Mouse (Mus musculus) forebrain, embryonic 10.5 days (tissue): ENCODE measurements at regions not wholly inside any gene's neighbourhood (a gene's known extent, or its start where the extent isn't known, plus 50 kb on each side); places are given as distances from the start of the nearest gene placed in this dataset.

Source experiments
- DNase-seq: peaks from one replicate; pipeline ENCODE4 v3.0.0-alpha.2; 2017; ENCODE audit warnings: low spot score; ENCODE audit errors: extremely low spot score
- H3K27ac ChIP-seq: fragments of 300-500 bp; sonication (generic); 2 replicates; pipeline ENCODE4 v1.5.1; 2016; ENCODE audit warnings: mild to moderate bottlenecking
- H3K27me3 ChIP-seq: fragments of 300-500 bp; sonication (generic); 2 replicates; pipeline ENCODE4 v1.6.1; 2016; ENCODE audit warnings: mild to moderate bottlenecking; ENCODE audit not compliant: poor library complexity, severe bottlenecking
- H3K36me3 ChIP-seq: fragments of 300-500 bp; sonication (generic); replicated peaks from 2 replicates; pipeline ENCODE4 v1.6.1; 2016; ENCODE audit warnings: mild to moderate bottlenecking, moderate library complexity
- H3K4me1 ChIP-seq: fragments of 300-500 bp; sonication (generic); 2 replicates; pipeline ENCODE4 v1.6.1; 2016
- H3K4me3 ChIP-seq: fragments of 300-500 bp; sonication (generic); 2 replicates; pipeline ENCODE4 v1.5.1; 2016; ENCODE audit warnings: mild to moderate bottlenecking, moderate library complexity
- H3K9me3 ChIP-seq: fragments of 300-500 bp; sonication (generic); 2 replicates; pipeline ENCODE4 v1.6.1; 2016; ENCODE audit warnings: mild to moderate bottlenecking, moderate library complexity
- WGBS: fragments of 180-500 bp; shearing (Covaris S2); methylation state at CpG from one replicate; pipeline ENCODE4 v1.1.7; 2016; 5-methylcytosine and 5-hydroxymethylcytosine counted together

DNA sequence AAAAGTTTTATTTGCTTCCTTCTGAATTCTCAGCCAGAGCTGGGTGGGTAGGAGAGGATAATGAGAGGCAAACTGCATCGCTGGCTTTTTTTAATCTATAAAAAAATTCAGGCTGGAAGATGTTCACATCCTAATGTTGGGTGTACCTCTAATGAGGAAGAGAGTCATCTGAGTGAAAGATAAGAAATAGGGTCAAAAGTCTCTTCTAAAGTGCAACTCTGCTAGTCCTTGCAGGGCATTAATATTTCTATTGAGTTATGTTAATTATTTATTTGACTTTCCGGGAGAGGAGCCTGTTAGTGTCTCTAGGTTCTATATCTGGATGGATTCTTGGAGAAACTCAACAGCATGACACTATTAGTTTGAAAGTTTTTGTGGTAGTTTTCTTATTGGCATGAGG is 182.2 kb upstream of the Camk1g start:
- no peaks in the 10 kb centered on the region for H3K27me3 ChIP-seq
- 86% methylated on average over 2 of the region's 2 CpGs for WGBS
- DNase-seq, result no peak
- H3K27ac ChIP-seq, result no peak overlapping the region
- peaks cover 15% of the 10 kb centered on the region for H3K4me1 ChIP-seq
- no peaks in the 10 kb centered on the region for H3K9me3 ChIP-seq
- H3K36me3 ChIP-seq, result no peaks in the 10 kb centered on the region
- no peak overlapping the region for H3K4me3 ChIP-seq

DNA sequence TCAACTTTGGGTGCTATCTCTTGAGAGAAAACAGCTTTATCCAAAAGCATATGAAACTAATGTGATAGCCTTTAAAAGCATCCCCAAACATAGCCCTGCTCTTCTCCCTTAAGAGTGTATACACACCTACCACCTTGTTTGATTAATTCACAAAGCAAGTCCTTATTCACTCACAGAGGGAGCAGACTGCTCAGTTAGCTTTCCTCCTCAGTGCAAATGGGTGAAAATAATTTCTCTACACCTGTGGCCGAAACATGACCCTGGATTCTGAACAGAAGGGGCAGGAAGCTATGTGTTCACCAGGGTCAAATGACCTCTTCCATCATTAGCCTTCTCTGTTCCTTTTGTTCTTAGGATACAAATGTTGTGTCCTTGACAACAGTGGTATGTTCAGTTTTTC is 181.2 kb upstream of the Camk1g start:
- DNase-seq, result no peak

DNA sequence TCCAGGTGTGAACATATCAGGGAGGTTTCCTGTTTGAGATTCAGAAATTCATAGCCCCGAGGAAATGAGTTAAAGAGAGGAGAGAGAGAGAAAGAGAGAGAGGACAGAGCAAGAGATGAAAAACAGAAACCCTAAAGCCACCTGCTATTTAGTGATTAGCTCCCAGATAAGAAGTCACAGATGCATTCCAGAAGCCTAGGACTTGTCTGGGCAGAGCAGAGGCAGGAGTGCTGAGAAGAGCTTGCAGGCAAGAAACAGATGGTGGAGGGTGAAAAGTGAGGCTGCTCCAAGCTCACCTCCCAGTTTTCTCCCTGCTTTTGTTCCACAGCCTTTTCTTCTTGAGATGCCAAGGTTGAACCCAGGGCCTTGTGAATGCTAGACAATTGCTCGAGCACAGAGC is 180.7 kb upstream of the Camk1g start:
- DNase-seq, result no peak
- H3K27ac ChIP-seq, result no peak overlapping the region
- peaks cover 19% of the 10 kb centered on the region for H3K4me1 ChIP-seq
- WGBS, result 56% methylated on average over 2 of the region's 2 CpGs
- no peak overlapping the region for H3K4me3 ChIP-seq
- H3K27me3 ChIP-seq, result no peaks in the 10 kb centered on the region
- H3K9me3 ChIP-seq, result no peaks in the 10 kb centered on the region
- H3K36me3 ChIP-seq, result no peaks in the 10 kb centered on the region

More for the DNA sequence above, 181.2 kb upstream of the Camk1g start:
- peaks cover 15% of the 10 kb centered on the region for H3K4me1 ChIP-seq
- H3K27ac ChIP-seq, result no peak overlapping the region
- WGBS, result 66% methylated on average over 1 of the region's 1 CpGs
- H3K36me3 ChIP-seq, result no peaks in the 10 kb centered on the region
- H3K9me3 ChIP-seq, result no peaks in the 10 kb centered on the region
- H3K27me3 ChIP-seq, result no peaks in the 10 kb centered on the region
- H3K4me3 ChIP-seq, result no peak overlapping the region

DNA sequence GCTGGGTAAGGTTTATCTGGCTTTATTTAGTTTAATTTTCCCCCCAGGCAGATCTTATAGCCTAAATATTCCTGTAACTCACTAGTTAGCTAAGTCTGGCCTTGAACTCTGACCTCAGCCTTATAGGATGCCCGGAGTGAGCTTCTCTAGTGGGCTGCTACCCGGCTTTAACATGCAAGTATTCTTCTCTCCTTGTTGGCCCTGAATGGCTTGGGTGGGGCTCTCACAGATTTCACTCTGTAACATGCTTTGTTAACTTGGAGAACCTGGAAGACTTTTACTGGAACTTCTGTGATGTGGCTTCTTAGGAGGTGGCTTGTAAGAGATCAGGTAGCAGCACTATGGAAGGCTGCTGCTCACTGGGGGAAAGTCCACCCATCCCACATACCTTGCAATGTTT is 177.3 kb upstream of the Camk1g start:
- Histone ChIP-seq H3K9me3 (no peaks in the 10 kb centered on the region), H3K4me1 (peaks cover 33% of the 10 kb centered on the region), H3K27me3 (peaks cover 4% of the 10 kb centered on the region; the same call in 1 of the 2 replicates), H3K27ac (no peak overlapping the region), H3K36me3 (no peaks in the 10 kb centered on the region), H3K4me3 (no peak overlapping the region)
- WGBS, result 81% methylated on average over 2 of the region's 2 CpGs
- DNase-seq, result no peak

DNA sequence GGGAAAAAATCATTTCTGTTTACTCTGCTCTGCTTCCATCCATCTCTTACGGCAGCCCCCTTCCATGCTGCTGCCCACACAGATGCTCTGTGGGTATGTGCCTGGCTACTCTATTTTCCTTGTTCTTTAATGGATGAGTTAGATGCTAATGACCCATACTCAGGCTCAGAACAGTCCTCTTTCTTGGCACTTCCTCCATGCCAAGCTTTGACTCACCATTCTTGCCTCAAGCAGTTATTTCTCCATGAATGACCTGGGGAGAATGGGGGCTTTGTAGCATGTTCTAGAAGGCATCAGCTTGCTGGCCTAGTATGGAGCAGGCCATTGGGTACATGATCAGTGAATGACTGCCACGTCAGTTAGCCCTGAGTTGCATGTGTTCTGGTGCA is 175.9 kb upstream of the Camk1g start:
- Histone ChIP-seq H3K27me3 (peaks cover 14% of the 10 kb centered on the region; the same call in 1 of the 2 replicates), H3K4me1 (peaks cover 34% of the 10 kb centered on the region), H3K4me3 (no peak overlapping the region), H3K27ac (no peak overlapping the region), H3K9me3 (no peaks in the 10 kb centered on the region), H3K36me3 (no peaks in the 10 kb centered on the region)
- WGBS, result 85% methylated on average over 2 of the region's 2 CpGs
- DNase-seq, result no peak

DNA sequence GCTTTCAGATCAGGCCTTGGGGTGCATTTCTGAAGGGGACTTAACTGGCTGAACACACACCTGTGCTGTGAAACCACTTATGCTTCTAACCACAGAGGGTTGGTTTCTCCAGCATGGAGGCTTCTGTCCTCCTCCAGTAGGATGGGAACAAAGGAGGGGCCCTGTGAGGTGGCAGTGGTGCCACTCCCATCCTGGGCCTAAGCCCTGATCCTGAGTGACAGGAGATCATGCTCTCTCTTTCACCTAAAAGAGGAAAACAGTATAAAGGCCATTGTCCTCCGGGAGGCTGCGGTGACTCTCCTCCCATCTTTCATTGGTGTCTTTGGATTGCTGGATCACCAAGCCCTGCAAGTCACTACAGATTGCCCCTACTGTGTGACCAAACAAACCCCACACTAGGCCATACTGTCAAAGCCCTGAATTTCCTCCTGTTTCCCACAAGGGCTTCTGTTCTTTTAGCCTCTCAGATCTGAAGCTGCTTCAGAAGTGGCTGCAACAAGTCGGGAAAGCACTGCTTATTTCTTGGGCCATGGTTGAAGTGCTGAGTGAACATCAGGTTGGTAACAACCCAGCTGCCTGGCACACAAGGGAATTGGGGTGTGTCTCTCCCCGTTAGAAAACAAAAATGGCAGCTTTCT is 175.4 kb upstream of the Camk1g start:
- Histone ChIP-seq H3K27ac (peak overlapping the region; percentile 51; the same call in 1 of the 2 replicates), H3K27me3 (peaks cover 16% of the 10 kb centered on the region; the same call in 1 of the 2 replicates), H3K36me3 (no peaks in the 10 kb centered on the region), H3K9me3 (no peaks in the 10 kb centered on the region), H3K4me3 (no peak overlapping the region), H3K4me1 (peaks cover 29% of the 10 kb centered on the region)
- DNase-seq, result no peak
- WGBS, result 36% methylated on average over 4 of the region's 4 CpGs

DNA sequence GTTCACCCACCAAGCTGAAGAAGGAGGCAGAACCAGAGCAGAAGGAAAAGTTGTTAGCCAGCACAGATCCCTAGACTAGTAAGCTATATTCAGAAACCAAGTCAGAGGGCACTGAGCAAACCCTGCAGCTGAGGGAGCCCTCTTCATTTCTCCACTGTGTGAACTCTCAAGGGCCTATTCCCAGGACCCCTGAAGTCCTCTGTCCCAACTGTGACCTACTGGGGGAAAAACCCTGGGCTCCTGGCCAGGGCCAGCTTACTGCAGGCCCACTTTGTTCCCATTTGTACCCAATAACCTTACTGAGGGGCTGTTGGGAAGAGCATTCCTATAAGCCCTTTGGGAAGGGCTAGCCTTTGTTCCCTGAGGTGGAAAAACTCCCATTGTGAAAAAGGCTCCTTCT is 174.7 kb upstream of the Camk1g start:
- no peak for DNase-seq
- H3K27ac ChIP-seq, result 0 out of 2 replicates have a peak overlapping the region, but pooled peaks have one; percentile 51
- H3K4me1 ChIP-seq, result peaks cover 33% of the 10 kb centered on the region
- no peaks in the 10 kb centered on the region for H3K9me3 ChIP-seq
- H3K36me3 ChIP-seq, result no peaks in the 10 kb centered on the region
- H3K27me3 ChIP-seq, result peaks cover 16% of the 10 kb centered on the region; the same call in 1 of the 2 replicates
- H3K4me3 ChIP-seq, result no peak overlapping the region

DNA sequence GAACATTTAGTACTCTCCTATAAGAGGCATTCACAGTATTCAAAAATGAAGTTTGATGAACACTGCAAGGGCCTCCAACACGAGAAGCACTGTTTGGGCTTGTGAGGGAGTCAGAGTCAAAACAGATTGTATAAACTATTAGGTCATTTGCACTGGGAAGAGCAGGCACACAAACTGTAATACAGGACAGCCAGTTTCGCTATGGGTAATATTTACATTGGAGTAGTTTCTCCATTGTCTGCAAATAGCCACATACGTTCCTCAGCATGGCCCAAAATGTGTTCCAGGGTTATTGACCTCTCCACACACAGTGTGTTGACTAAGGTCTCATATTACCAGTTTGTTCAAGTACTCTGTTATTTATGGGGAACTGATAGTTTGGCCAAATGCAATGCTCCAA is 173.7 kb upstream of the Camk1g start:
- DNase-seq, result no peak
- Histone ChIP-seq H3K4me3 (no peak overlapping the region), H3K9me3 (no peaks in the 10 kb centered on the region), H3K4me1 (peaks cover 36% of the 10 kb centered on the region), H3K27ac (no peak overlapping the region), H3K27me3 (peaks cover 16% of the 10 kb centered on the region; the same call in 1 of the 2 replicates), H3K36me3 (no peaks in the 10 kb centered on the region)
- 85% methylated on average over 3 of the region's 3 CpGs for WGBS

DNA sequence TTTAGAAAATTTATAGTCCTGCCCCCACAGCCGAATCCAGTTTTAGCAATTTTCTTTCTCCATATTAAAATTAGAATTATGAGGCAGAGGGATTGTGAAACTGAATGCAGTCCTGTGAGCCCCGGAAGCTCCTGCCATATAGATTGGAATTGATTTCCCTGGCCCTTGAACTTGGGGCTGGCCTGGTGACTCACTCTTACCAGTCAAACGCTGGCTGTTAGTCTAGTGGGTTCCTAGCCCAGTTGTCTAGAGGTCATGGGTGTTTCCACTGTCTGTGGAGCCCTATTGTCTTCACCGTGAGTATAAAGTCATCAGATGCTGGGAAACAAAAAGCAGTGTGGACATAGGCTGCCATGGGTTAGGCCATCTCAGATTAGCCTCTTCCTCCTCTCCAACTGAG is 173.2 kb upstream of the Camk1g start:
- WGBS, result 80% methylated on average over 4 of the region's 4 CpGs

DNA sequence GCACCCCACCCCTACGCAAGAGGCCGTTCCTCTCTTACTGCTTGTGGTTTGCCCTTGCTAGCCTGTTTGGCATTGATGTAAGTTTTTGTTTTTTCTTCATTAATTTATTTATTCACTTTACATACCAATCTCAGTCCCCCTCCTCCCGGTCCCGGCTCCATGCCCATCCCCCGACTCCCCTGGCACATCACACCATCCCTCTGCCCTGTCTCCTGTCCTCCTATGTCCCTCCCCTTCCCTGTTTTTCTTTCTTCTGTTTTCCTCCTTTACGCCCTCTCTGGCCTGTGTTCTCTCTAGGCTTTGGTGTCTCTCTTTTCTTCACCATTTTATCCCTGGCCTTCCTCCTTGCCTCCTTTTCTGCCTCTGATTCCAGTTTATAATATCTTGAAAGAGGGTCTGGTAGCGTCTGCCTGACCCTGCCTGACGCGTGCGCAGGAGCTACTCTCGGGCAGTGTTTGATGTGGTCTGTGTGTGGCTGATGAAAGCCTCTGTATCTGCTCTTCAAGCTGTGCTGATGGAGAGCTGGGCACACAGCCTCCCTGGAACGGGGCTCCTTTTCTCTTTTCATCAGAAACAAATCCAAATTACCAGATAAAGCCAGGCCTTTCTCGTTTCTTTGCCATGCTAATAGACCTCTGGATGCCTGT is 172.0 kb upstream of the Camk1g start:
- H3K27me3 ChIP-seq, result peaks cover 16% of the 10 kb centered on the region; the same call in 1 of the 2 replicates
- no peak overlapping the region for H3K4me3 ChIP-seq
- H3K9me3 ChIP-seq, result no peaks in the 10 kb centered on the region
- no peak overlapping the region for H3K27ac ChIP-seq
- WGBS, result 24% methylated on average over 13 of the region's 13 CpGs
- DNase-seq, result no peak
- H3K4me1 ChIP-seq, result peaks cover 41% of the 10 kb centered on the region
- H3K36me3 ChIP-seq, result no peaks in the 10 kb centered on the region

More for the DNA sequence above, 173.2 kb upstream of the Camk1g start:
- H3K4me3 ChIP-seq, result no peak overlapping the region
- no peak overlapping the region for H3K27ac ChIP-seq
- no peak for DNase-seq
- no peaks in the 10 kb centered on the region for H3K36me3 ChIP-seq
- H3K4me1 ChIP-seq, result peaks cover 41% of the 10 kb centered on the region
- peaks cover 16% of the 10 kb centered on the region; the same call in 1 of the 2 replicates for H3K27me3 ChIP-seq
- H3K9me3 ChIP-seq, result no peaks in the 10 kb centered on the region

DNA sequence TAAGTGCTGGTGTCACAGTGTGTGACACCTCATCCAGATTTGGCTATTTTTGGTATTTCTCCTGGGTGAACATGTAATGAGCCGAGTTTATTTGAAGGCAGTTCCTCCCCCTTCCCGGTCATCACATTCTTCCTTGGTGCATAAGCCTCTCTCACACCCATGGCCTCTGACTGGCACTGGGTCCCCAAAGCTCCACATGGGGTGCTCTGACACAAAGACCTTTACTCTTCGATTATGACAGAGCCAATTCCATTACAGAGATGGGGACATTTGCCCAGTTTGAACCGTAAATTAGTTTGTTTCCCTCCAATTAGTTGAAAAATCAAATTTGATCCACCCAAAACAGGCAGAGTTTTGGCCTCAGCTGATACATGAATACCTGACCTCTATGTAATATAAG is 171.2 kb upstream of the Camk1g start:
- no peak overlapping the region for H3K27ac ChIP-seq
- H3K9me3 ChIP-seq, result no peaks in the 10 kb centered on the region
- peaks cover 41% of the 10 kb centered on the region for H3K4me1 ChIP-seq
- H3K36me3 ChIP-seq, result no peaks in the 10 kb centered on the region
- WGBS, result 82% methylated on average over 4 of the region's 4 CpGs
- no peak overlapping the region for H3K4me3 ChIP-seq
- H3K27me3 ChIP-seq, result peaks cover 16% of the 10 kb centered on the region; the same call in 1 of the 2 replicates
- no peak for DNase-seq

DNA sequence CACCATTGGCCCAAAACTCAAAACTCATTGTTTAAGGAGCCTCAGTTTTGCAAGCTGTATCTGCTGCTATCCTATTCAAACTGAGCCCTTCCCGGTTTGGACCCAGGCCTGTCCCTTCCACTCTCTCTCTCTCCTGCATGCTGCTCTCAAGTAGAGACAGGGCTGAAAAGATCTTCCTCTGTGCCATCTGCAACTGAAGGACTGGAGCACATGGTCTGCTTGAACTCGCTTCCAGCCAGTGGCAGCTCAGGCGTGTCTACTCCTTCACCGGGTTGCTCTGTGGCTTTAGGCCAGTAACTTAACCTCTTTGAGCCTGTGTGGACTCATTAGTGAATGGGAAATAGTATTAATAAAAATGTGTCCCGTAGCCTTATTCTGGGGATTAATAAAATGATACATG is 170.4 kb upstream of the Camk1g start:
- DNase-seq, result no peak
- peaks cover 34% of the 10 kb centered on the region for H3K4me1 ChIP-seq
- H3K27ac ChIP-seq, result no peak overlapping the region
- no peaks in the 10 kb centered on the region for H3K9me3 ChIP-seq
- H3K4me3 ChIP-seq, result no peak overlapping the region
- H3K27me3 ChIP-seq, result peaks cover 16% of the 10 kb centered on the region; the same call in 1 of the 2 replicates
- no peaks in the 10 kb centered on the region for H3K36me3 ChIP-seq
- WGBS, result 76% methylated on average over 5 of the region's 5 CpGs

DNA sequence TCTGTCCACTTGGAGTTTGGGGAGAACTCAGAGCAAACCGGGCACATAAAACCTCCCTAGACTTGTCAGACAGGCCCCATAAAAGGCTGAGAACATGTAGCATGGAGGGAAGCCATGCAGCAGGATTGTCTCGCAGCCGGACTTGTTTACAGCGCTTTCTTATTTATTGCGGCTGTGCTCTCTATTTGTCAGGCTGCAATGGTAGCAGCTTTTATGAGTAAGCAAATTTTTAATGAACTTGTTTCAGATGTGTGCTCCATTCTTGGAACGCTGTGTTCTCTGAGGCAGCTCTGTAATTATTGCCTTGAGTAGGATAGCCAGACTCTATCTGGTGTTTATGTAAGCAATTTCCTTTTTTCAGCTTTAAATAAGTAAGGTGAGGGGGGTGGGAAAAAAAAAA is 169.2 kb upstream of the Camk1g start:
- H3K9me3 ChIP-seq, result no peaks in the 10 kb centered on the region
- WGBS, result 91% methylated on average over 6 of the region's 6 CpGs
- no peak for DNase-seq
- H3K27me3 ChIP-seq, result peaks cover 16% of the 10 kb centered on the region; the same call in 1 of the 2 replicates
- H3K36me3 ChIP-seq, result no peaks in the 10 kb centered on the region
- no peak overlapping the region for H3K4me3 ChIP-seq
- no peak overlapping the region for H3K27ac ChIP-seq
- H3K4me1 ChIP-seq, result peaks cover 24% of the 10 kb centered on the region
